Mouse (Mus musculus) liver, adult 2 months (tissue): ENCODE measurements at regions not wholly inside any gene's neighbourhood (a gene's known extent, or its start where the extent isn't known, plus 50 kb on each side); places are given as distances from the start of the nearest gene placed in this dataset.

Source experiments
- DNase-seq: peaks from one replicate; pipeline ENCODE4 v3.0.0-alpha.2; 2011; ENCODE audit warnings: low read depth, low spot score; ENCODE audit errors: extremely low read depth
- H3K27ac ChIP-seq: fragments of 200-500 bp; replicated peaks from 2 replicates; pipeline ENCODE4 v1.5.1; 2012; ENCODE audit warnings: low read depth, mild to moderate bottlenecking, control low read depth, inconsistent platforms, low read length; ENCODE audit not compliant: insufficient read depth
- H3K27me3 ChIP-seq: fragments of 200-500 bp; 2 replicates; pipeline ENCODE4 v1.6.1; 2012; ENCODE audit warnings: mild to moderate bottlenecking, moderate library complexity, low read length, inconsistent platforms; ENCODE audit not compliant: control insufficient read depth, insufficient read depth
- H3K36me3 ChIP-seq: fragments of 200-500 bp; 2 replicates; pipeline ENCODE4 v1.6.1; 2012; ENCODE audit warnings: low read length, inconsistent platforms; ENCODE audit not compliant: control insufficient read depth, insufficient read depth
- H3K4me1 ChIP-seq: fragments of 200-500 bp; 2 replicates; pipeline ENCODE4 v1.6.1; 2011; ENCODE audit warnings: low read length; ENCODE audit not compliant: control insufficient read depth, insufficient read depth
- H3K4me3 ChIP-seq: fragments of 200-500 bp; 2 replicates; pipeline ENCODE4 v1.5.1; 2011; ENCODE audit warnings: low read depth, mild to moderate bottlenecking, control low read depth, low read length, moderate library complexity; ENCODE audit not compliant: insufficient read depth
- H3K79me2 ChIP-seq: fragments of 200-500 bp; 2 replicates; pipeline ENCODE4 v1.6.1; 2012; ENCODE audit warnings: inconsistent platforms, mild to moderate bottlenecking, low read length, moderate library complexity; ENCODE audit not compliant: control insufficient read depth, insufficient read depth
- H3K9ac ChIP-seq: fragments of 200-500 bp; 2 replicates; pipeline ENCODE4 v1.6.1; 2012; ENCODE audit warnings: low read depth, mild to moderate bottlenecking, control low read depth, inconsistent platforms, low read length
- CTCF ChIP-seq: fragments of 200-500 bp; IDR thresholded peaks from 2 replicates; pipeline ENCODE4 v1.5.1; 2011; ENCODE audit warnings: low read depth, low read length, control low read depth
- POLR2A ChIP-seq: fragments of 200-500 bp; IDR thresholded peaks from 2 replicates; pipeline ENCODE4 v1.6.1; 2011; ENCODE audit warnings: low read length, control low read depth; ENCODE audit not compliant: insufficient read depth; ENCODE audit errors: extremely low read depth
- WGBS: fragments of 180-500 bp; shearing (Covaris S2); methylation state at CpG from one replicate; pipeline ENCODE4 v1.1.7; 2018; 5-methylcytosine and 5-hydroxymethylcytosine counted together

DNA sequence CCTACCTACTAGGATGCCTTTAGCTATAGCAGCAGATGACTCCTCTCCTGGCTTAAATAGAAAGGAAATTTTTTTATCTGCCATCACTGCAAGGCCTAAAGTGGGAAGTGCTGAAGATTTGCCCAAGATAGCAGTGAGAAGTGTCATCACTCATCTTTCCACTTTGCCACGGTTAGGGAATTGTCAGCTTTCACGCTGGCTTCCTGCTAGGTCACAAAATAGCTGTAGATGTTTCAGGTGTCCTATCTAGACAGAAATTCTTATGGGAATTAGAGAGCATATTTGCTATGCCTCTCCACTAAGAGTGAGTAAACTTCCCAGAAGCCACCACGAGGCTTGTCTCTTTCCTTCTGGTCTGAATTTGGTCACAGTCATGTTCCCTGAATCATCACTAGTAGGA is 60.4 kb upstream of the Lrrc55 start:
- H3K36me3 ChIP-seq: no peaks in the 10 kb centered on the region
- TF ChIP-seq POLR2A: no peak
- no peak for TF ChIP-seq CTCF
- no peaks in the 10 kb centered on the region for H3K79me2 ChIP-seq
- no peak overlapping the region for H3K27ac ChIP-seq
- no peaks in the 10 kb centered on the region for H3K27me3 ChIP-seq
- no peak overlapping the region for H3K9ac ChIP-seq
- no peak overlapping the region for H3K4me3 ChIP-seq
- H3K4me1 ChIP-seq: peaks cover 9% of the 10 kb centered on the region
- 81% methylated on average over 3 of the region's 3 CpGs for WGBS
- DNase-seq: no peak

DNA sequence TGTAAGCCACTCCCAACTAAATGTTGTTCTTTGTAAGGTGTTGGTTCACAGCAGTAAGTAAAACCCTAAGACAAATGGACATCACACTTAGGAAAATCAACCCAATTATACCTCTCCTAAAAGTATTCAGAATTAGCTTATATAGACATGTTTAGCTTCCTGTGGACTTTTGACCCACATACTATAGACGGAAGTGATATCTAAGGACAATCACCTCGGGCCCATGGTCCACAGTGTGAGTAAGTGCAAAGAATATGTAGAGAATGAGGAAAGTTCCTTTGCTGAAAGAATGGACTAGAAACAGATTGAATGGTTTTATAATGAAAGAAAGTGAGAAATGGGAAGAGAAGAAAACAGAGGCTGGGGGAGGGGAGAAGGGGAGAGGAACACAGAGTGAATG is 58.6 kb upstream of the Lrrc55 start:
- peaks cover 13% of the 10 kb centered on the region for H3K4me1 ChIP-seq
- H3K4me3 ChIP-seq: no peak overlapping the region
- H3K79me2 ChIP-seq: no peaks in the 10 kb centered on the region
- H3K27me3 ChIP-seq: no peaks in the 10 kb centered on the region
- H3K9ac ChIP-seq: no peak overlapping the region
- H3K27ac ChIP-seq: no peak overlapping the region
- TF ChIP-seq POLR2A: no peak
- no peak for TF ChIP-seq CTCF
- no peaks in the 10 kb centered on the region for H3K36me3 ChIP-seq
- 69% methylated on average over 2 of the region's 2 CpGs for WGBS
- DNase-seq: no peak

DNA sequence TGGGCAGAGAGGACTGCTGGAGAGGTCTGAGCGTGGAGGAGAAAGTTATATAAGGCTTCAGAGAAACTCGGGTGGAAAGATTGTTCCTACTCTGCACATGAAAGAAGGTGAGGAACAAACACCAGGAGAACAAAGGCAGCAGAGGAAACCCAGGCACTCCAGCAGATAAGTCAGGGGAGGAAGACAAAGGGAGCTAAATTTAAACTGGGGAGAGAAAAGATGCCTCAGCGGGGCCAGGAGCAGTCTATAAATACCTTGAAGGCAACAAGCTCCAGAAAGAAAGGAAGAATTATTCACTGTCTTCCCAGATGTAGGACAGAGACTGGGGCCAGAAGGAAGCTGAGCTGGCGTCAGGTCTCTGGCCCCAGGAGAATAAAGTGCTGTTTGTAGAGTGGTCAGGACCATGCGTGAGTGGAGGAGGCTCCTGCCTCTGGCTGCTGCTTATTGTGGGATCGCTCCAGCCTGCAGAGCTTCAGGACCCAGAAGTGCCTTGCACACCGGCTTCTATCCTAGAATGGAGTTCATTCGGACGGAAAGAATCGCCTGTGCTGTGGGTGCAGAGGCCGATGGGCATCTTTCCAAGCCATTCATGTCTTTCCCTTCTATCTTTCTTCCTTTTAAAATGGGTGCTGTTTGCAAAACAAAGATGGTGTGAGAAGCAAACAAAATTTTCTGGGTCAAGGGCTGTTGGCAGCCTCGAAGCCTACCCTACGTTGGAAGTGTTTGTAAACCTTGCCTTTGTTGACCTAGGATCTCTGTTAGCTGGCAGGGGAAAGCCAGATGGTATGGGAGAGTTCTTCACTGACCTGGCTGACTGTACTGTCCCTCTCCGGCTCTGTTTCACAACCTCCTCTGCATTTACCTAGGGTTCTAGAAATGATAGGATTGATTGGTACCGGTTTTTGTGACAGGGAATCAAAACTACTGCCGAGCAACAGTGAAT is 55.6 kb upstream of the Lrrc55 start:
- H3K27me3 ChIP-seq: no peaks in the 10 kb centered on the region
- peak; percentile 91 for DNase-seq
- peak overlapping the region; percentile 22 for H3K27ac ChIP-seq
- H3K9ac ChIP-seq: peak overlapping the region; percentile 26
- TF ChIP-seq POLR2A (no peak), CTCF (no peak)
- H3K4me3 ChIP-seq: no peak overlapping the region
- no peaks in the 10 kb centered on the region for H3K79me2 ChIP-seq
- WGBS: 12% methylated on average over 16 of the region's 16 CpGs
- H3K36me3 ChIP-seq: no peaks in the 10 kb centered on the region
- H3K4me1 ChIP-seq: peaks cover 17% of the 10 kb centered on the region

DNA sequence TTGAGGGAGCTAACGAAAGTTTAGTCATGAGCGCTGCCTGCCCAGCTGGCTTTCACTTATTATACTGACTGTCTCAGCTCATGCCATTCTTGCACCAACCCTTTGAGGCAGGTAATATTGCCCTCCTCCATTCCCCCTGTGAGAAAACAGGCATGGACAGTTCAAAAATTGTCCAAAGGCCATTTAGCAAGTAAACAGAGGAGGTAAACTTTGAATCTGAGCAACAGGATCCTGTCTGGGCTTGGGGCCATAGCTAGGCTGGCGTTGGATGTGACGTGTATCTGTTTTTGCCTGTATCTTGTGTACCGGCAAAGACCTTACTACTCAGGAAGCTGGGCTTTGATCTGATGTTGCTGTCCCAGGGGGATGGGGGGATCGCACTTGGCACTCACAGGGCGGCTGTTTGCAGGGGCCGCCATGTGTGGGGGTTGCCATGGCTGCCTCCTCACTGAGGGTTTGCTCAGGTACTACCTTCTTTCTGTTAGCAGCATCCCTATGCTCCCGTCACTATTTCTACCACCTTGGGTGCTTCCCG is 53.1 kb upstream of the Lrrc55 start:
- H3K27ac ChIP-seq: peak overlapping the region; percentile 58
- no peaks in the 10 kb centered on the region for H3K36me3 ChIP-seq
- DNase-seq: peak; percentile 90
- H3K79me2 ChIP-seq: no peaks in the 10 kb centered on the region
- H3K9ac ChIP-seq: no peak overlapping the region
- no peaks in the 10 kb centered on the region for H3K27me3 ChIP-seq
- no peak overlapping the region for H3K4me3 ChIP-seq
- 29% methylated on average over 10 of the region's 10 CpGs for WGBS
- H3K4me1 ChIP-seq: peaks cover 17% of the 10 kb centered on the region
- TF ChIP-seq POLR2A (no peak), CTCF (no peak)
